Comparison of ENCODE assay signal across 8 mouse cellular contexts in genomic region chr6:54811546-54812250, GRCm38 (mm10). TPM values are rescaled to one million over a fixed set of nuclear protein-coding genes. Genes with fewer than 3 reads are reported as not detected.
DNase-seq lines count a peak whose midpoint lies in the region; ATAC-seq lines count a peak whose summit lies in the region.

No protein-coding gene starts in this region.

- H3K9me3 ChIP-seq in forebrain, embryonic 14.5 days (replicated peaks; ENCODE audit: control insufficient read depth, low read length) = no peaks in the 10 kb centered on the region
- H3K9me3 ChIP-seq in forebrain, embryonic 10.5 days = no peaks in the 10 kb centered on the region
- H3K9me3 ChIP-seq in forebrain, embryonic 16.5 days (ENCODE audit: control insufficient read depth, low read length) = no peaks in the 10 kb centered on the region
- H3K9me3 ChIP-seq in hindbrain, embryonic 16.5 days (ENCODE audit: control insufficient read depth, low read length) = no peaks in the 10 kb centered on the region

- ATAC-seq in forebrain, embryonic 14.5 days = no peak
- 0 out of 2 replicates have a peak, but pooled peaks have one; percentile 2 for ATAC-seq in forebrain, embryonic 16.5 days
- peak; percentile 15; the same call in 1 of the 2 replicates for ATAC-seq in hindbrain, embryonic 16.5 days
- ATAC-seq in monocyte, adult 5-6 weeks (replicated peaks; ENCODE audit: insufficient number of reproducible peaks, low FRiP score, low TSS enrichment, poor library complexity, severe bottlenecking) = peak; percentile 70

- intact Hi-C loops in left cerebral cortex, postnatal 14 days (cut with DNase I) = loop anchor here (10.0 kb wide), 1 partner anchor 353 kb away; no protein-coding TSS in a partner anchor

- WGBS in forebrain, embryonic 14.5 days = 66% methylated on average over 11 of the region's 11 CpGs
- WGBS in forebrain, embryonic 10.5 days = 93% methylated on average over 11 of the region's 11 CpGs
- WGBS in forebrain, embryonic 16.5 days = 41% methylated on average over 11 of the region's 11 CpGs
- 65% methylated on average over 11 of the region's 11 CpGs for WGBS in hindbrain, embryonic 16.5 days

- no peaks in the 10 kb centered on the region for H3K27me3 ChIP-seq in forebrain, embryonic 14.5 days (replicated peaks; ENCODE audit: control insufficient read depth, insufficient read depth, low read length)
- H3K27me3 ChIP-seq in forebrain, embryonic 10.5 days (ENCODE audit: poor library complexity, severe bottlenecking) = peaks cover 16% of the 10 kb centered on the region
- H3K27me3 ChIP-seq in forebrain, embryonic 16.5 days (replicated peaks; ENCODE audit: control insufficient read depth, insufficient read depth, low read length) = no peaks in the 10 kb centered on the region
- H3K27me3 ChIP-seq in hindbrain, embryonic 16.5 days (replicated peaks; ENCODE audit: control insufficient read depth, insufficient read depth, low read length) = no peaks in the 10 kb centered on the region

- peak; percentile 77 for DNase-seq in forebrain, embryonic 14.5 days (ENCODE audit: low spot score)
- DNase-seq in forebrain, embryonic 10.5 days (ENCODE audit: extremely low spot score, low spot score) = no peak
- peak; percentile 78 for DNase-seq in adipocyte (ENCODE audit: low spot score)
- peak; percentile 74 to 83 for DNase-seq in left cerebral cortex, postnatal 14 days (ENCODE audit: low spot score in 2 of 2)
- DNase-seq in embryo, embryonic 10 days (ENCODE audit: low spot score) = no peak

- peak overlapping the region; percentile 44; the same call in 1 of the 2 replicates for H3K27ac ChIP-seq in forebrain, embryonic 14.5 days (ENCODE audit: low read depth, low read length)
- no peak overlapping the region for H3K27ac ChIP-seq in forebrain, embryonic 10.5 days
- H3K27ac ChIP-seq in forebrain, embryonic 16.5 days (ENCODE audit: low read length) = peak overlapping the region; percentile 70
- peak overlapping the region; percentile 49; the same call in 1 of the 2 replicates for H3K27ac ChIP-seq in hindbrain, embryonic 16.5 days (ENCODE audit: low read depth, low read length)

- H3K4me2 ChIP-seq in forebrain, embryonic 14.5 days (ENCODE audit: low read length) = no peak overlapping the region
- H3K4me2 ChIP-seq in forebrain, embryonic 16.5 days (ENCODE audit: low read length) = peak overlapping the region; percentile 30
- no peak overlapping the region; the same call in 1 of the 2 replicates for H3K4me2 ChIP-seq in hindbrain, embryonic 16.5 days (ENCODE audit: low read length)

- H3K4me1 ChIP-seq in forebrain, embryonic 14.5 days (ENCODE audit: control insufficient read depth, insufficient read depth, low read length) = peaks cover 19% of the 10 kb centered on the region
- H3K4me1 ChIP-seq in forebrain, embryonic 10.5 days = peaks cover 7% of the 10 kb centered on the region; the same call in 1 of the 2 replicates
- H3K4me1 ChIP-seq in forebrain, embryonic 16.5 days (replicated peaks; ENCODE audit: control insufficient read depth, insufficient read depth, low read length) = peaks cover 28% of the 10 kb centered on the region
- H3K4me1 ChIP-seq in hindbrain, embryonic 16.5 days (ENCODE audit: control insufficient read depth, insufficient read depth, low read depth, low read length) = peaks cover 13% of the 10 kb centered on the region

- H3K9ac ChIP-seq in forebrain, embryonic 14.5 days (ENCODE audit: low read length) = no peak overlapping the region
- H3K9ac ChIP-seq in forebrain, embryonic 16.5 days (replicated peaks; ENCODE audit: low read depth, low read length) = no peak overlapping the region
- H3K9ac ChIP-seq in hindbrain, embryonic 16.5 days (ENCODE audit: low read depth, low read length) = no peak overlapping the region

- no peaks in the 10 kb centered on the region for H3K36me3 ChIP-seq in forebrain, embryonic 14.5 days (ENCODE audit: control insufficient read depth, insufficient read depth, low read length)
- no peaks in the 10 kb centered on the region for H3K36me3 ChIP-seq in forebrain, embryonic 10.5 days (replicated peaks)
- H3K36me3 ChIP-seq in forebrain, embryonic 16.5 days (ENCODE audit: control insufficient read depth, insufficient read depth) = no peaks in the 10 kb centered on the region
- H3K36me3 ChIP-seq in hindbrain, embryonic 16.5 days (ENCODE audit: control insufficient read depth, insufficient read depth, low read length) = no peaks in the 10 kb centered on the region

- no peak overlapping the region for H3K4me3 ChIP-seq in forebrain, embryonic 14.5 days (ENCODE audit: low read depth, low read length)
- no peak overlapping the region for H3K4me3 ChIP-seq in forebrain, embryonic 10.5 days
- H3K4me3 ChIP-seq in forebrain, embryonic 16.5 days (replicated peaks; ENCODE audit: low read length) = no peak overlapping the region
- no peak overlapping the region for H3K4me3 ChIP-seq in hindbrain, embryonic 16.5 days (ENCODE audit: low read length)

RNA-seq across cellular contexts. Expression of gene Znrf2, which starts 5.0 kb away (rescaled TPM):
- polyA plus RNA-seq in forebrain, embryonic 14.5 days (2014; fragmentation: Nextera tagmentation; extraction: Ambion mirVana) = 16.5 and 17.9 TPM in 2 replicates
- polyA plus RNA-seq in forebrain, embryonic 10.5 days (2016; fragmentation: Nextera tagmentation; extraction: Ambion mirVana) = 1.8 and 2.3 TPM in 2 replicates
- 19.5 and 23.2 TPM in 2 replicates for polyA plus RNA-seq in forebrain, embryonic 16.5 days (2015; fragmentation: Nextera tagmentation; extraction: Ambion mirVana)
- 5.0 and 5.3 TPM in 2 replicates for polyA plus RNA-seq in hindbrain, embryonic 16.5 days (2015; fragmentation: Nextera tagmentation; extraction: Ambion mirVana)
- 10 to 100 TPM; 19.4 to 21.8 TPM for total RNA-seq in left cerebral cortex, postnatal 14 days (2021)
- total RNA-seq in monocyte, adult 5-6 weeks (2017) = 73.5 to 140 TPM (median 84.1 TPM) in 3 replicates

Comparison
In these comparisons a context has a peak if more than half of its experiments do, and no peak if none do; other contexts are left out.
1. DNase-seq: peak in forebrain, embryonic 14.5 days (single experiment), adipocyte (single experiment) and left cerebral cortex, postnatal 14 days (2 of 2); none in forebrain, embryonic 10.5 days (single experiment) and embryo, embryonic 10 days (single experiment).